Mouse (Mus musculus) inflammation-experienced regulatory T-cells, adult 6 months (primary cell): ENCODE data around the gene Srp68. TPM values are rescaled to one million over a fixed set of nuclear protein-coding genes. Genes with fewer than 3 reads are reported as not detected.
A peak's percentile ranks its signal among the peaks of the same experiment; 100 is the strongest.

Experiments
- ATAC-seq: one replicate; pipeline ENCODE4 v1.8.0; 2017
- polyA plus RNA-seq, 3 experiments: library from polyadenylated mRNA; unstranded; fragments of 100-300 nt; shearing (Covaris generic); gene quantifications; one replicate each; pipeline ENCODE4 v1.2.1; 2017

Srp68 gene
- polyA plus RNA-seq: 10 to 100 TPM; 40.4 to 44.2 (median 42.3) TPM

DNA sequence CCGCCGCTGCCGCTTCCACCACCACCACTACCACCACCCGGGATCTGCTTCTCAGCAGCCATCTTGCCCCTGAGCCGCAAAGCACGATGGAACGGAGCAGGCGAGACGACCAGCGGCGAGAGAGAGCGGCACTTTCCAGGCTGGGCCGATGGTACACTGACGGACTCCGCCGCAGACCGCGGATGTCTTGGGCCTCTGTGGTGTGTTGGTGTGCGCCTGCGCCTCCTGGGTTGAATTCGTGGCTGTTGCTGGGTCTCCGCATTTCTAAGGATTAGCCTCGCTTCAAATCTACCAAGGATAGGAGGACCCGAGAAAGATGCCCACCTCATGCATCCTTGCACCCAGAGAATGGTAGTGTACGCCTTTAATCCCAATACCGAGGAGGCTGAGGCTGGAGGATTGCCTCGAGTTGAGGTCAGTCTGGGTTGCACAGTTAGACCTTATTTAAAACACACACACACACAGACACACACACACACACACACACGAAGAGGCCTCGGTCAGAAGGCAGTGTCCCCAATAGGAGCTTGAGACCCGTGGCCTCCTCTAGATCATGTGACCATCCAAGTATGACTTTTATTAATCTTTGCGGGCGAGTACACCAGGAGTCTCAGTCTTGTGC is at the start of gene Srp68:
Gene Srp68, minus strand, starts transcription at position 173 of the 622 bp plus-strand sequence.
- peak; percentile 97 for ATAC-seq

DNA sequence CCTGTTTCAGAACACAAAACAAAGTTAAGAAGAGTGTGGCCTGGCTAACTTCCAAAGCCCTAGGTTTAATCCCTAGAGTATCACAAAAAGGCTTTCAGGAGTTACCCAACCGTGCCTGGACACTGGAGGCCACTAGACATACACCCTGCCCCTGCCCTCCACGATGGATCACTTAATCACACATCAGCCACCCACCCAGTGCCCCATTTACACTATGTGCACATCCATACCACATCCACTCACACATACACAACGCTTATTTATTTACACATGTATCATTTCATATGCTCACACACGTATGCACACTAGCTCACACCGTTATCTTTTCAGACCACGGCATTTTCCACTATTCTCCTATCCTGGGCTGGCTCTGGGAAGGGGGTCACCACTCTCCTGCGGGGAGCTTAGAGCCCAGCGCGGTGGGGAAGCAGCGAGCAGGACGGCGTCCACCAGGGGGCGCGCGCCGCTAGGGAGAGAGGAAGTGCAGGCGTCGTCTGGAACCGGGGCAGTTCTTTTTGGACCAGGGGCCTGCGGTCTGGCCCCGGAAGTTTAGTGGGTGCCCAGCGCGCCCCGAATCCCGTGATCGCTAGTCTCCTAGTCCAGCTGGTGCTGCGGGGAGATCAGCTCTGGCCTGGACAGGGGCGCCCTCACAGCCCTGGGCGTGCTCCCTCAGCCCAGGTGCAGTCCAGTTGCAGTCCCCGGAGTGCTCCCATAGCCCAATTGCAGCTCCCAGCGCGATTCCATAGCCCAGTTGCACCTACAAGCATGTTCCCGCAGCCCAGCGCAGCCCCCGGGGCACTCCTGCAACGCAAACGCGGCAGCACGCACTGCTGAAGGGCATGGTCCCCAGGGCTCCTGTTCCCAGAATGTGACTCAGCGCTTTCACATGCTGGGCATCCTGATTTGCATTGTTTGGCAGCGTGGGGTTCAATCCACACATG is 45.0 kb upstream of the Srp68 start:
- ATAC-seq: peak; percentile 67

DNA sequence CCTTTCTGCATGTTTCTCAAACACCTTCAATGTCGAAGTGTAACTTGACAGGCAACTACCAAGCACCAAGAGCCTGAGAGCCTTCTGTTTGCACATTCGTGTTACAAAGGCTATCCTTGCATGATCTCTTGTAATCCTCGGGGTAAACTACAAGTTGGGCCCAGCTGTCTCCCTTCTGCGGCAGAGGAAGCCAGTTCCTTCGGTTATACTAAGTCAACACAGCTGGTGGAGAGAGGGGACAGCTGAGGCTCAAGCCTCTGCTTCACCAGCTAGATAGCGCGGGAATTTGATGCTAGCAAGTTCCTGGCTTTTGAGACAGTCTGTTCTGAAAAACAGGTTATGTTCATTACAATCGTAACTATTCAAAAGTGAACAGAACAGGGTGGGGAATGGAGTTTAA is 38.3 kb upstream of the Srp68 start:
- ATAC-seq: no peak

DNA sequence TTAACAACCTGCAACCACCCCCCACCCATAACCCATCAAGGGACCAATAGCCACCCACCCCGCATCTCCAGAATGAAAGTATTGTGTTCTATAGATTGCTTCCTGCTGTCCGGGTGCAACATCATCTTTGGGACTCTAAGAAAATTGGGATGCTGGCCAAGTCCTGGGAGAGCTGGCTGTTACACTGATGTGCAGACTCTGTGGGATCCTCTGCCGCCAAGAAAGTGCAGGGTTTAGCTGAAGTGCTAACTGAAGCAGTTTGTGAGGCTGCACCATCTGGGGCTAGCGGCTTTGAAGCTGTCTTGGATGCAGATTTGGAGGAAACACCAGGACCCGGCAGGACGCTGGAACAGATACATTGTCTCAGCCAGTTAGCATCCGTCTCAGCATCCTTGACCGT is 37.2 kb upstream of the Srp68 start:
- ATAC-seq: no peak

DNA sequence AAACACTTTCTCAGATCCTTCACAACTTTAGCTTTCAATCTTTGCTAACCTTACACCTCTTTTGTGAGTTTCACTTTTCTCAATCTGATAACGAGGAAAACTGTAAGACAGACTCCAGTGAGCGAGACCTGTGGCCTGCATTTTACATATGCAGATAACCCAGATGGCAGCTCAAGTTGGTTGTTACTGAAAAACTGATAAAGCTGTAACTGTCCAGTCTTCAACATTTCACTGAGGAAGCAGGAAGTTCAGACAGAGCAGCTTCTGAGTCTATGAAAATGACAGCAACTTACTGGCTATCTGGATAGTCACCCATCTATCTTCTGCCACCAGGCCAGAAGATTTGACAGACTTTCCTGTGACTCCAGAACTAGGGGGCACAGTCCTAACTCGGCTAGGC is 35.6 kb upstream of the Srp68 start:
- no peak for ATAC-seq

DNA sequence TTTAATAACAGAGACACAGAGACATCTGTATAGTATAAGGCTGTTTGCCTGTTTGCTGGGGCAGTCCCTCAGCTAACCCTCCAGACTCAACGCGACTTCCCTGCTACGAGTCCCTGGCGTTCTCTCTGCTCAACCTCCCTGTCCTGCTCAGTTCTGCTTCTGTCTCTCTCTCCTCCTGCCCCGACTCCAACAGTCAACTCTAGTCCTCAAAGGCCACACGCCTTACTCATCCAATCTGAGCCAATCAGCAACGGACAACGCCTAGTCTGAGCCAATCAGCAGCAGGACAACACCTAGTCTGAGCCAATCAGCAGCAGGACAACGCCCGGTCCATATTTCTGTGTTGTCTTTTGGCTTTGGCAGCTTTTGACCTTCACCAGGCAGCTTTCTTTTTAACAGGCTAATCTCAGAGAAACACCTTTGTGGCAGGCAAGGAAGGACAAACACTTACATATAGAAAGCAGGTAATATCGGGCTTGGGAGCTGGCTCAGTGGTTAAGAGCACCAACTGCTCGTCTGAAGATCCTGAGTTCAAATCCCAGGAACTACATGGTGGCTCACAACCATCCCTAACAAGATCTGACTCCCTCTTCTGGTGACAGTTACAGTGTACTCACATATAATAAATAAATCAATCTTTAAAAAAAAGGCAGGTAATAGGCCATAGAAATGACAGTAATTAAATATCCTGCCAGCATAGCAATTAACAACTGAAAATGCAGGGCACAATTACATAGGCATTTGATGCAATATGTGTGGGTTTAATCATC is 33.9 kb upstream of the Srp68 start:
- ATAC-seq: no peak

DNA sequence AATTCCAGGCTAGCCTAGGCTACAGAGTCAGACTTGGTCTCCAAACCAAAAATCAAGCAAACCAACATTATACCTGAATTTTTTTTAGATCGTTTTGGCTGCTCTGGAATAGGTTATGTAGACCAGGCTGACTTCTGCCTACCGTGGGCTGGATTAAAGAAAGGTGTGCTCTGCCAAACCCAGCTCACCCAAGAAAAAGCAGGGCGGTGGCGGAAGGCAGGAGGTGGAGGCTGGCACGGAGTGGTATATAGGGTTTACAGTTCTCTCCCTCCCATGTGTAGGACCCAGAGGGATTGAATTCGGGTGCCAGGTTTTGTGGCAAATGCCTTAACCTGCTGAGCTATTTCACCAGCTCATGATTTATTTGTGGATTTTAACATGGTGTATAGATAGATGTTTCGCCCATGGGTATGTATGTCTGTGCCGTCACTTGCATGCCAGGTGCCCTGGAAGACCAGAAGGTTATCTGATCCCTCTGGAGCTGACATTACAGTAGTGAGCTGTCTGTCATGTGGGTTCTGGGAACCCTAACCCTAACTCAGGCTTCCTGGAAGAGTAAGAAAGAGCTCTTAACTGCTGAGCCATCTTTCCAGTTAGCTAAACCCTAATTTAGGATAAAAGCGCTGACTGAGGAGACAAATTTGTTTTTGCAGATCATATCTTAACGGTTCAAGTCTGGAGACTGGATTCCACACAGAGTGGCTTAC is 33.2 kb upstream of the Srp68 start, which contains the start of gene Exoc7:
Gene Exoc7, minus strand, starts transcription at position 215 of the 707 bp plus-strand sequence.
- ATAC-seq: no peak

DNA sequence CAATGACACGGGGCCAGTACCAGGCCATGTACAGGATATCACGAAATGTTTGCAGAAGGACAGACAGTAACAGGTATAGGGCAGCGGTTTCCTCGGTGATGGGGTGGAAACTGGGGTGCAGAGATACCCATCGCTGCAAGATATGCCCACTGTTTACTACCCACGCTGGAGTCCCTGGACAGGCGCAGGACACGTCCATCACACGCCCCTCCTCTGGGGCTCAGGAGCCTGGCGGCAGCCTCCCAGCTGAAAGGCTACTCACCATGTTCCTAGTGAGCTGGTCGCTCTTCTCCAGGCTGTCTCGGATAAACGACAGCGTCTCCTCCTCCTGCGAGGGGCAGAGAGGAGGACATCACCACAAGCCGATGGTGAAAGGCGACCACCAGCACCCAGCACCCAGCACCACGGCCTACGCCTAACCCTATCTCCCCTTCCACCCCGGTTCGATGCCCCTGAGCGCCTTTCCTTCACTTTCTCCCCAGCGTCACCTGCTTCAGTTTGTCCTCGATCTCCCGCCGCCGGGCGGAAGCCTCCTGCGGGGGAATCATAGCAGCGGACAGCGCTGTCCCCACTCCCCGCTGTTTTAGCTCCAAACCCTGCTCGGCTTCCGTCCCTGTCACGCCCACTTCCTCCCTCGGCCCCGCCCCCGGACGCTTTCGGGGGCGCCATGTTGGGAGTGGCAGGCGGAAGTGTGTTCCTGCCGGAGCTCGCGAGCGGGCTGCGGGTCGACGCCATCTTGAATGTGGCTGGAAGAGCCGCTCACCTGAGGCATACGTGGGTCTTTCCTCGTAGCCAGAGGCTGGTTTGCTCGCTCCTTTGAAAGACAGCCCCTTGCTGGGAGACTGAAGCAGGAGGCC is 32.3 kb upstream of the Srp68 start:
- ATAC-seq: peak; percentile 95

DNA sequence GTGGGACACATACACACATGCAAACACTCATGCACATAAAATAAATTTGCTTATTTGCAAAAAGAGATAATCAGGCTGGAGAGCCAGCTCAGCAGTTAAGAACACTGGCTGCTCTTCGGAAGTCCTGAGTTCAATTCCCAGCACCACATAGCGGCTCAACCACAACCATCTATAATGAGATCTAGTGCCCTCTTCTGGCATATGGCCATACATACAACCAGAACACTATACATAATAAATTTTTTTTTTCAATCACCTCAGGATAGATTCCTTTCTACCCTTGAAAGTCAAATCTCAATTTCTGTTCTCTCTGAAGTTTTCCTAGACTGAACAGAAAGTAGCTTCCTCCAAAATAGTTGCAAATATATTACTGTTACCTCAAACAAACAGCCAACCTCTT is 31.4 kb upstream of the Srp68 start:
- no peak for ATAC-seq

DNA sequence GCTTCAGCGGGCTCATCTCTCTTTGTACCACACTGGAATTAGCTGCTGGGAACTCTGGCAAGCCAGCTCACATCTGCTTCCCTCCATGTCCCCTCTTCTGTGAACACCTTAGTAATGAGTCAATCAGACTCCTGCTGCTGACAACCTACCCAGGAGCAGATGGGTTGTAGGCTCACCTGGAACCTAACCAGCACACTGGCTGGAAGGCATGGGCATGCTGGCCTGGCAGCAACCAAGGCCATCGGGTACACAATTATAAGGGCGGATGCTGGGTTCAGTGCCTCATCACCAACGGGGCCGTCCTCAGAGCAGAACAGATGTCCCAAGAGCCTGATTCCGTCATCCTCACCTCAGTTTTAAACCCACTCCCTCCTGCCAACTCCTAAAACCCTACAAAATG is 24.6 kb upstream of the Srp68 start:
- ATAC-seq: no peak

DNA sequence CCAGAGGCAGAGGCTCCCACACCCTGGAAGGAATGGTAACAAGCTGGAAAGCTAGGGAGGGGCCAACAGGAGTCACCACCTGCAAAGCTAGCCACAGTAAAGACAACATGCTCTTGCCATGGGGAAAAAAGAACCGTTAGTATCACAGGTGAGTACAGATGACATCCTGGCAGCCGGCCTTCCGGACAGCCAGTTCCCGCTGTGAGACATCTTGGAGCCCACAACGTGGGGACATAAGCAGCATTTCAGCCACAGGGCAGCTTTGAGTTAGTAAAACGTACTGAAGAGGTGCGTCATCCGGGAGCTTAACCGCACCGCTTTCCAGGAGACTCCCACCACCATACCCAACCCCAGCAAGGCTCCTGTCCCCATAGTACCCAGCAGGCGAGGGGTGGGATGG is 24.2 kb upstream of the Srp68 start:
- no peak for ATAC-seq

DNA sequence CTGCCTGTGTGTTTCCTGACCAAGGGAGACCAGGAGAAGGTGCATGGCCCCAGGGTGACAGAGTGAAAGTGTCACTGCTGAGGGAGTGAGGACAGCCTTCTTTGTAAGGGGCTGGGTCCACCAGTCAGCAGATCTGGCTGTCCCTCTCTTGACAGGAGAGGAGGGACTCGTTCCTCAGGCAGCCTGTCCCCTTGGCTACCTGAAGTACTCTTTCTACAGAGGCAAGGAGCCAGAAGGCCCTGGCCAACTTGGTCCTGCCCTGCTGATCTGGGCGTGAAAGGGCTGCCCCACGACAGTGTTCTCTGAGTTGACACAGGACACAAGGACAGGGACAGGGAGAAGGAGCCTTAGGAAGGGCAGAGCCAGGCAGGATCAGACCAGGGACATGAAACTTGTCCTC is 23.0 kb upstream of the Srp68 start:
- no peak for ATAC-seq

DNA sequence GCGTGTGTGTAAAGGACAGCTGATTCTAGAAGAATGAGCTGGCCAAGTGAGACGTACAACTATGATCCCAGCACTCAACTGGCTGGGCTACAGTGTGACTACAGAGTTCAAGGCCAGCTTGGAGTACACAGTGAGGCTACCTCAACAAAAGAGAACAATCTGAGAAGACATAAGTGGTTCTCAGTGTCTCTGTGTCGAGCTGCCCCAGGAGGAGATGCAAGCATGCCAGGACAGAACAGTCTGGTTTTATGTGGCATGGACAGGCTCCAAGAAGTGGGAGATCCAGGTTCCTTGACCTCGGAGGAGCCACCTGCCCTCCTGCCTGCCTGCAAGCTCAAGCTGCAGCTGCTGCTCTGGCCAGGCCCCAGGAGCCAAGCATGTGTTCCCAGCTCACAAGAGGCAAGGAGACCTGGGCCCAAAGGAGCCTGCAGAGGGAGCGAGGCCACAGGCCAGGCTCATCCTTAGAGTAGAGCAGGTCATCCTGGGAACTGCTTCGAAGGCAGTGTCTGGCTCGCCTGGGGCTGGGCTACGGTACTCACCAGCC is 22.2 kb upstream of the Srp68 start:
- ATAC-seq: no peak

DNA sequence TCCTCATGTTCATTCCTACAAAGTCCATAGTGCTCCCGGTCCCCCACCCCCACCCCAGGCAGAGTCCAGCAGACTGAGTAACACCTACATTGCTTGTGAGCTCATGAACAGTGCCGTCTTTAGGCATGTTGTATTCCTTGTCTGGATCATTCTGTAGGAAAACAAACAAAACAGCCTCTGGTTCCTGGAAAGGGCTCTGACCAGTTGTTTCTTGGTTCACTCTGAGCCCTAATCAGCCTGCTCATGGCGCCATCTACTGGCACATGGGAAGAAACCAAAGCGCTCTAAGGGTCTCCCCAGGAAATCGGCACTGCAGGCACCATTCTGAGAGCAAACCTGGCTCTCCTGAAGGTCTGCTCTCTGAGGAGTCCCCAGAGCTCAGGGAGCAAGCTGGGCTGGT is 20.3 kb upstream of the Srp68 start:
- no peak for ATAC-seq

DNA sequence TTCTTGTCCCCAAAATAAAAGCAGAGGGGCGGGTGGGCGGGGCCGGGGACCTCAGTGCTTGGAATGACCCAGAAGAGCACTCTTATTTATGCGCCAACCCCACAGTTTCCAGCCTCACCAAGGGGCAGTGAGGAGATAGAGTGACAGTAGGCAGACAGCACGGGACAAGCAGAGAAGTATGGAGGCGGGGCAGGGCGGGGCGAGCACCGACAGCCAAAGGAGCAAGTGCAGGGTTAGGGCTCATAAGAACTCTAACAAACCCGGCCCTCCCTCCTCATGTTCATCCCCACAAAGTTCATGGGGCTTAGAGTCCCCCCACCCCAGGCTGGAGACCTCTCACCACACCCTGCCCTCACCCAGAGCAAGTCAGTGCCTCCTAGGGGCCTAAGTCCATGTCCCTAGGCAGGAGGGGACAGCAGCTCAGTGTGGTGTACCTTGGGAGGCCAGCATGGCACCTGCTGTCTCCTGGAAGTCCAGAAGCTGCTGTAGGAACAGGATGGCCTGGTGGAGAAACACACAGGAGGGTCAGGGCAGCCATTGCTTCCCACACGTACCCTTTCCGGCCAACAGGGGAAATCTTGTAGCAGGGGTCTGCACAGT is 19.6 kb upstream of the Srp68 start:
- ATAC-seq: no peak

DNA sequence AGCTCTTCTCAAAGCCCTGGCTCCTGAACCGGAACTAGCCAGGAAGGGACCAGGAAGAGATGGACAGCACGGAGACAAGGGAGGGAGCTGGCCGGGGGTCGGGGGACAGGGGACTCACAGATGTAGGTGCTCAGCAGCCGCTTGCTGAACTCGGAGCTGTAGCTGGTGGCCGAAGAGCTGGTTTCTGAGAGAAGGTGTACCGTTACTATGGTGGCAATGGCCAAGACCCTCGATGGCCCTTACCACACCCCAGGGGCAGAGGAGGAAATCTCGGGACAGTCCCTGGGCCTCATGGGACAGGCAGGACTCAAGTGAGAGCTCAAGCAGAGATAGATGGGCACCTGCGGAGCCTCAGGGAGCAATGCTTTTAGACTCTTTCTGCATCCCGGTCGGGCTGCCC is 18.4 kb upstream of the Srp68 start:
- no peak for ATAC-seq

DNA sequence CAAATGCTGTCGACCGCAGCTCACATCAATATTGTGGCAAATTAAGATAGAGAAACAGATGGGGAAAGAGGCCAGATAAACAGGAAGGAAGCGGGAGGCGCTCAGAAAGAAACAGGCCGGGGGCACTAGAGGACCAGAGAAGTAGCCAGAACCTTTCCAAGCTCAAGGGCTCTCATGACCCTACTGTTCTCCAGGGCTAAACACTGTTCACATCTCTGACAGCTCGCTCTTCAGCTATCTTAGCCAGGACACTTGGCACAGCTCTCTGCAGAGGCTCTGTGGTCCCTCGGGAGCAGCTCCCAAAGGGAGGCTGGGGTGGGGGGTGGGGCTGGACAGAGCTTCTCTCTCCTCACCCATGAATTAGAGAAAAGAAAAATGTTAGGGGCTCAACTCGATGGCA is 16.5 kb upstream of the Srp68 start:
- ATAC-seq: no peak

DNA sequence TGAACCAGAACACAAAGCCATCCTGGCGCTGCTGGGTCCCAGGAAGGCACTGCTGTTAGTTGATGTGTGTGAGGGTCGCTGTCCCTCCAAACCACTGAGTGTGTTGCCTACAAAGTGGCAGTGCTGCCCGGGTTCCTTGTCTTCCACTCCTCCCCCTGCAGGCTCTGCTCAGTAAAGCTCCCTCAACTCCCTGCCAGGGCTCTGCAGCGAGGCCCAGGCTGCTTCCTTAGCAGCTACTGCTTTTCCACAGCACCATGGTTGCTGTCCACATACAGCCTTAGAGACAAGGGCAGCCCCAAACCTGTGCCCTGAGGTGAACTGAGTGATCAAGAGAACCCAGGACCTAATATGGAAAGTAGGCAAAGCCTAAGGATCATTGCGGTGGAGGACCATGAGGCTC is 13.3 kb upstream of the Srp68 start:
- ATAC-seq: no peak

DNA sequence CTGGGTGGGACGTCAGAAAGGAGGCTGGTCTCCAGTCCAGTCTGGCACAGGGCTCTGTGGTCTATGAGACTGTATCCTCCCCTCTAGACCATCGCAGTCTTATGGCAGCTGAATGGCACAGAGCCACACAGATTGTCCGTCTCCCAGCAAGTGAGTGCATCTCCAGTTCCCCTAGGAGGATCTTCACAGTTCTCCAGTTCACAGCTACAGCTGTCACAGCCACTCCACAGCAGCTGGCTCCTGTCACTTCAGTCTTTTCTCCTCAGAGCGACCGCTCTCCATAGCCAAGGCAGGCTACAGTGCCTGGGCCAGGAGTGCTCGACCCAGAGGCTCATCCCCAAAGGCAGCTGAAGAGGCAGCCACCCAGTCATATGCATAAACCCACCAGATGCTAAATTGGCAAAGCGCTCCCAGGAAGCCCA is 11.8 kb upstream of the Srp68 start:
- ATAC-seq: no peak

DNA sequence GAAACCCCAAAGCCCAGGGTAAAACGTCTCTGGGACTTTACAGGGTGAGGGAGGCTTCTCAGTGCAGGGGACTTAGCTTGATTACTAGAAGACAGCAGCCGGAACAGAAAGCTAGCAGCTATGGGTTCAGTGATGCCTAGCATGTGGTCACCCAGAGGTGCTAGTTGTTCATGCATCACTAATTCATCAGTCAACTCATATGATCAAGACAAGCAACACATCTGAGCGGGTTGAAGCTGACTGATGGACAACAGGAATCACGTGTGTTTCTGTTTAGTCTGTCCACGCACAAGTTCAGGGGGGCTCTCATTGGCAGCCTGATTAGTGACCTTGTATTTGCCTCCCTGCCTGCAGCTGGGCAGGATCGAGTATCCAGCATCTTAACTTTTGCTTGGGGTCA is 10.0 kb upstream of the Srp68 start:
- ATAC-seq: no peak
